Mouse (Mus musculus) forelimb bud, embryonic 11.5 days (tissue): Measurements from ENCODE around the gene Erp27.

Experiments used
- DNase-seq: peaks from one replicate; pipeline ENCODE4 v3.0.0-alpha.2; 2012; ENCODE audit warnings: low read depth, low spot score

Erp27 gene

DNA sequence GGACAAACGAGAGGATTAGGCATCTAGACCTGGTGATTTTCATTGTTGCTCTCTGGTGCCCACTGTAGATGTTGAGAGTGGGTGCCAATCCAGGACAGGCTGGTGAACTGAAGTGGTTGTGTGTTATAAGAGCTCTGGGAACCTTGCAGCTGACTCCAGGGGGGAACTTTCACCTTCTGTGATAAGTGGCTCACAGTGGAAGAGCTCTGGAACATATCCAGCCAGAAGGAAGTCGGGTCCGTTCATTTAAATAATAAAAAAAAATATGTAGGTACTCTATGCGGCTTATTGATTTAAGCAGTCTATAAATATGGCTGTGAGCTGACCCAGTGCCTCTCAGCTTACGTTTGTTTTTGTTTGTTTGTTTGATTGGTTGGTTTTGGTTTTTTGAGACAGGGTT is at the start of gene Erp27:
Gene Erp27, minus strand, starts transcription at position 101 of the 400 bp plus-strand sequence.
- DNase-seq, result no peak

DNA sequence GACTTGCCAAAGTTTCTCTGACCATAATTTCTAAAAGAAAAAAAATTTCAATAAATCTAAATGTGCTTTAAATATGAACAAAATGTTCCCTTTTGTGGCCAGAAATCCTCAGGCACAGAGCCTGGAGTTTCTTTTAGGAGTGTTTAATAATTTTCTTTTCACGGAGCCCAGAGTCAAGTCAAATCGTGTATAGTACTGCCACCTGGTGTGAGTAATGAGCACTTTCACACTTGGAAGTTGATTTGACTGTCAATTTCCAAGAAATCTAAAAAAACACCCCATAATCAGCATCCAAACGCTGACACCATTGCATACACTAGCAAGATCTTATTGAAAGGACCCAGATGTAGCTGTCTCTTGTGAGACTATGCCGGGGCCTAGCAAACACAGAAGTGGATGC is 46.9 kb upstream of the Erp27 start:
- DNase-seq, result peak; percentile 35

DNA sequence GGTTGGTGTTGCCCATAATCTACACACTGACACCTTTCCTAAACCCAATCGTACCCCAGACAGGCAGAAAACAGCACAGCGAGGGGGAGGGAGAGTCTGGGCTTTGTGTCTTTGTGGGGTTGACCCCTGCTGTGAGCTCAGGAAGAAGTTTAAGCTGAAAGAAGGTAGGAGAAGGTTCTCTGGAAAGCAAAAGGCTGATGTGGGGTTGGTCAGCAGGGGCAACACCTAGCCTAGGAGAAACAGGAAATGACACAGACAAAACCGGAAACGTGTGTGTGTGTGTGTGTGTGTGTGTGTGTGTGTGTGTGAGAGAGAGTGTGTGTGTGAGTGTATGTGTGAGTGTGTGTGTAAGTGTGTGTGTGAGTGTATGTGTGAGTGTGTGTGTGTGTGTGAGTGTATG is 45.5 kb upstream of the Erp27 start:
- no peak for DNase-seq

DNA sequence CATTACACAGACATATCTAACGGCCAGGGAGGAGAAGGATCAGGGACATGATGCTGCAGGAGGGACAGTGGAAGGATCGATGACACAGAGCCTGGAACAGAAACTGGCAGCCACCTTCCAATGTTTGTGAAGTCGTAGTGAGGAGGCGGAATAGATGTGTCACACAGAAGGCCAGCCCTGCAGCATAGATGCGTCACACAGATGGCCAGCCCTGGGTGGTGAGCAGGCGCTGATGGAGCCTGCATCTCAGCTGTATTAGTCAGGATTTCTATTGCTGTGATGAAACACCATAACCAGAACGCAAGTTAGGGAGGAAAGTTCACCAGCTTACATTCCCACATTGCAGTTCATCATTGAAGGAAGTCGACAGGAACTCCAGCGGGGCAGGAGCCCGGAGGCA is 43.9 kb upstream of the Erp27 start:
- no peak for DNase-seq

DNA sequence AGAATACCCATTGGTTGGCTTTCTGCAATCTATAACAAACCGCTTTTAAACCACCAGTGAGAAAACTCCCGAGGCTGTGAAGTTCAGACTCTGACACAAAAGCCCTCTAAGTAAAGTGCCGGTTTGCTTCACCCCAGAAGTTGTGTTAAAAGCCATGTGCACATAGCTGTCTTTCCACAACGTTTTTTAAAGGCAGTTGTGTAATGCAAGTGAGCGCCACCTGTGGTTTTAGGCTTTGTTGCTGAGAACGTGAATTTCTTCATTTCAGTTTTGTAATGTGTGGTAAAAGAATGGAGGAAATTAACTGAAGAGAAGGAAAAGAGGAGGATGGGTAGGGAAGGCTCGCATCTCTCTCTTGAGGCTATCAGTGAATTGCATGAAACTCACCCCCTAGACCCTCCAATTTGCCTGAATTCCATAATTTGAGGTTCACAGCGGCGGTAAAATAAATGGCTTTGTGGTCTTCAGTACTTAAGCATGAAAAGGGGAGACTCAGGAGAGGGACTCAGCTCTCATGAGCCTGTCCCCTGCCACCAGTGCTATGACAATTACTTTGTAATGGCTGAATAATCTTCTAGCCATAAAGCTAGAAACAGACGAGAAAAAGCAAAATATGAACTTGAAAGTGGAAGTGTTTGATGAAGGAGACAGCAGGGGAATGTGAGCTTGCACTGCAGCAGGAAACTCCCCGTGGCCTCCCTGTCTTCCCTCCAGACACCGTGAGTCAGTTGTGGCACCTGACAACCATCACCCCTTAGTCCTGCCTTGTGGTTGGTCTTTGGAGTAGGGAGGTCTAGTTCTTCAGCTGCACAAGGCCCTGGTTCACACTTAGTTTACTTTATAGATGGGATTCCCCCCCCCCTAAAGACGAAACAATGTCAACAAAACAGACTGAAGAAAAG is 42.9 kb upstream of the Erp27 start:
- DNase-seq, result no peak

DNA sequence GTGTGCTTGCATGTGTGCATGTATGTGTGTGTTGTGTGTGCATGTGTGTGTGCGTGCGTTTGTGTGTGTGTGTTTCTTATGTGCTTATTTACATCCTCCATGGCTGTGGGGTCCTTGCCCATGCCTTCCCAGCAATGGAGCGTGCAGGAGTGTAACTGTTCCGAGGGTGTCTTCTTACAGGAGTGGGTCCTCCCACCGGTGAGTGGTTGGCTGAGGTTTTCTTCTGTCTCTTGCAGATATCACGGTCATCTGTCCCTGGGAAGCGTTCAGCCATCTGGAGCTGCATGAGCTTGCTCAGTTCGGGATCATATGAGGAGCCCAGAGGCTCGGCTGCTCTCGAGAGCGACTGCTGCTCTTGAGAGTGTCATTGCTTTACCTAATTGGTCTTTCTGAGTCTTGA is 41.0 kb upstream of the Erp27 start:
- DNase-seq, result no peak

DNA sequence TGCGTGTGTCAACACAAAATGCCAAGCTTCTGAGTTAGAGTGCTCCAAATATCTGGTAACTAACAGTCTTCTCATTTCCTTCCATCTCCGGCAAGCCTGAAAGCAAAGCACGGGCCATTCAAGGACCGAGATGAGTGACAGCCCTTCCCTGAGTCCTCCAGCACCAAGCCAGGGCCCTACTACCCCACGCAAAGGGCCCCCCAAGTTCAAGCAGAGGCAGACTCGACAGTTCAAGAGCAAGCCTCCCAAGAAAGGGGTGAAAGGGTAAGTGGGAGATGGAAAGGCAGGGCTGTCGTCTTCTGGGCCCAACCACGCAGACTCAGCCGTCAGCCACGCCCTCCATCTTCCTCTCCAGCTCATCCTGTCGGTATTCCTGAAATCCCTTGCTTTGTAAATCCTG is 37.2 kb upstream of the Erp27 start:
- DNase-seq, result no peak

DNA sequence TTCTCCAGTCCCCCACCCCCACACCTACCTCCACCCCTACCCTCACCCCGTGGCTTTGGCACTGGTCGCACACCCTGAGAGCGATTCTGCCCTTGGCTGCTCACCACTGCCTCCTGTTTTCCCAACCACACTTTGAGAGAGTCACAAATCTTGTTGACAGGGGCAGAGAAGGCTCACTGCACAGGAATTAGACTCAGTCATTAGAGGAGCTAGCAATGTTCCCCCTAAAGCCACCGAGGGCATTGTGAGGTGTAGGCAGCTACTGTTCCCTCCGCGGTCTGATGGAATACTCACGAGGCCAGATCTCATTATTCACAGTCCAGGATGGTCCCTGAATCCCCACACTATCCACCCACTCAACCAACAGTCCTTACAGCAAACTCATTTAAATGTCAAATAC is 35.1 kb upstream of the Erp27 start:
- no peak for DNase-seq

DNA sequence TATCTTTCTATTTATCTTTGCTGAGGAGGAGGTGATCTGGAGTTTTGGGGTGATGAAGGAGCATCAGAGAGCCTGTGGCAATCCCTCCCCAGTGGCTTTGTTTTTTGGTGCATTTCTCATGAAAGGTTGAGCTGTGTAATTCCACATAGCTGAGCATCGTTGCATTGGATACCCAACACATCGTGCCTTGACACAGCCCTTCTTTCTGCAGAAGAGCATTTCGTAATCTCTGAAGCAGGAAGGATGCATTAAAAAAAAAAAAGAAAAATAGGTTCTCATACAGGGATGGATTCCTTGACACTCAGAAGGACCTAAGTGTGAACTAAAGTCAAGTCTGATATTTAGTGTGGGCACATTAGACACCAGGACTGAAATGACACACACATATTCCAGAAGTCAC is 33.3 kb upstream of the Erp27 start:
- no peak for DNase-seq

DNA sequence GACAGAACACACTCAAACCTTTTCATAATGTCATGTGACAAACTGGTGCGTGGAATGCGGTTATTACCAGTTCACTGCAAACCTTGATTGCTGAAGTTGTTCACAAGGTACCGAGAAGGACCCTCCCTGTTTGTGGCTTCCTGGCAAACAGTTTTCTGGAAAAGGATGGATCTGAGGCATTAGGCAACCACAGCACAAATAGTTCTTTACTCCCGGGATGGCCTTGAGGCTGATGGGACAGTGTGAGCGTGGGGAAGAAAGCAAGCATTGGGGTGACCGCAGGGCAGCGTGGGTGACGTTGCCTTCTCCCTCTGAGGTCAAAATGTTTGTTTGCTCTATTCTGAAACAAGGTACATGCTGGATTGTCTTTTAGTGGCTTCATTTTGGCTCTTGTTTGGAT is 32.7 kb upstream of the Erp27 start:
- DNase-seq, result no peak

DNA sequence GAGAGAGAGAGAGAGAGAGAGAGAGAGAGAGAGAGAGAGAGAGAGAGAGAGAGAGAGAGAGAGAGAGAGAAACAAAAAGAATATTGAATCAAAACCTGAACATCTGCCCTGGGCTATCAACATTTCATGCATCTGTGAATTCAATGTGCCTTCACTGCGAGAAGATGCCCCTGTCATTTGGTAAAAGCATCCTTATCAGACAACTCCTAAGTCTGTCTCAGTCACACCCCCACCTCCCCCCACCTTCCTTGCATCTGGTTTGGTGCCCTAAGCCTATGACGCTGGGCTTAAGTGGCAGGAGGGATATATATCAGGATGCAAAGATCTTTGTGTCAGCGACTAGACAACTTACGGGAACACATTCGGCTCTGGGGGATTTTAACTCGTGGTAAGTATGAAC is 32.2 kb upstream of the Erp27 start:
- no peak for DNase-seq

DNA sequence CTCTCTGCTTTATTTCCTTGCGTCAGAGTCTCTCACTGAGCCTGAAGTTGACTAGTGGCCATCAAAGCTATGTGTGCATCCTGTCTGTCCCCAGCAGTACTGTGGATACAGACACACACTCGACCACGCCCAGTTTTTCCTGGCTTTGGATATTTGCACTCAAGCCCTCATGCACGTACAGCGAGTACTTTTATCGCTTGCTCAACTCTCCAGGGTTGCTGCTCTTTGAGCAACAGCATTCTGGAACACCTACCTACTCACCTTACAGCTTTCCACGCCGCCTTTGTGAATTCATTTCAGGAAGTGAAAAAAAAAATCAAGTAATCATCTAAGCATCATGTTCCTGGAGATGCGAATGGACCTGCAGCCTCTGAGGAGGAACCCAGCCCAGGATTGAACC is 30.9 kb upstream of the Erp27 start:
- no peak for DNase-seq

DNA sequence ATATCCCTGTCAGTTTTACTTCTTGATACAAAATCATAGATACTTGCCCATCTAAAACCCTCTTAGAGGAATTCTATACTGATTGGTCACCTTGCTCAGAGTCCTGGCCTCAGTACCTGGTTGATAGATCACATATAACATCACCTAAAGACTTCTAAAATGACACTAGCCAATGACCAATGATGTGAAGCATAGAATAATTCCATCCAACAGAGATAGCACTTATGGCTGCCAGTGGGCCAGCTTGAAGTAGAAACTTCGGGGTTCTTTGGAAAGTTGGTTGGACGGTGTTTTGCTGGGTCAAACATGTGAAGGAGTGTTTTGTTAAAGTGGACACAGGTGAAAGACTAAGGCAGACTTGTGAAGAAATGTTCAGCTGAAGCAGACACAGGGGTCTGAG is 28.2 kb upstream of the Erp27 start:
- DNase-seq, result no peak

DNA sequence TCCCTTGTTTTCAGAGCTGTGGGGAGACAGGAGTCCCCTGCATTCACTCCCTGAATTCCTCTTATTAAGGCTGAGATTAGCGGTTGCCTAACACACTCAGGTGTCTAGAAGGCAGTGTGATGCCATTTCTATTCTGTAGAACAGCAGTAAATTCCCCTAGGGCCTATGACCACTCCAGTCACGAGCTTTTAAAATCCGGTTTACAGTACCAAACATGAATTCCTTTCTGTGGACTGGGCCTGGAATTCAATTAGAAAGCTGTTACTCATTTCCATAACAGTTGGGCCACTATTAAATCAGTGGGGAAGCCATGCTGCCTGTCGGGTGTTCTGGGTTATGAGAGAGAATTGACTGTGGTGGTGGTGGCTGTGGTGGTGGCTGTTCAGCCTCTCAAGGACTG is 25.7 kb upstream of the Erp27 start:
- peak; percentile 31 for DNase-seq

DNA sequence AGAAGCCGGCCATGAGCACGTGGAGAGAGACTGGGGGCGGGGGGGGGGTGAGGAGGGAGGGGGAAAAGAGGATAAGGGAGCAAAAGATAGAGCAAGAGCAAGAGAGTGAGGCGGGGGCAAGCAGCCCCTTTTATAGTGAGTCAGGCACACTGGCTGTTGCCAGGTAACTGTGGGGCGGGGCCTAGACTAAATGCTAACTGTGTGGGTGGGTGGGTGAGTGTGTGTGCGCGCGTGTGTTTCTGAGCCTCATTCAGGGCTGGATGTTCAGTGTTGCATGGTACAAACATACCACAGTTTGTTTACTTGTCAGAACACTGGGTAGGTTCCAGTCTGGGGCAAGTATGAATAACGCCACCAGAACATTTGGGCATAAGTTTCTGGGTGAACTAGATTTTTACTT is 25.0 kb upstream of the Erp27 start:
- DNase-seq, result no peak

DNA sequence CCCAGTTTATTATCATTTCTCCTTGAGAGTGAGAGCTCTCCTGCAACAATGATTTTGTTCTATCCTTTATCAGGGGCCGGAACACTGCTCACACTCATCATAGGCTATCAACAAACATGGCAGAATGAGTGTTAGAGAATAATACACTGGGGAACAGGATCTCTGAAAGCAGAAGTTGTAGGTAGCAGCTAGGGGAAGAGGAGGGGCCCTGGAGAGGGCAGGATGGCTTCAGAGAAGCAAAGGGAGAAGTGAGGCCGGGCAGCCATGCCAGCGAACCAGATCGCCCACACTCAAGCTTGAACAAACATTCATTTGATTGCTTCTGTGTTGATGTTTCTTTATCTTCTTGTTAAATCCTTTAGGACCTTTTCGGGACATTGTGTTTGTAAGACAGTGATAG is 24.3 kb upstream of the Erp27 start:
- no peak for DNase-seq

DNA sequence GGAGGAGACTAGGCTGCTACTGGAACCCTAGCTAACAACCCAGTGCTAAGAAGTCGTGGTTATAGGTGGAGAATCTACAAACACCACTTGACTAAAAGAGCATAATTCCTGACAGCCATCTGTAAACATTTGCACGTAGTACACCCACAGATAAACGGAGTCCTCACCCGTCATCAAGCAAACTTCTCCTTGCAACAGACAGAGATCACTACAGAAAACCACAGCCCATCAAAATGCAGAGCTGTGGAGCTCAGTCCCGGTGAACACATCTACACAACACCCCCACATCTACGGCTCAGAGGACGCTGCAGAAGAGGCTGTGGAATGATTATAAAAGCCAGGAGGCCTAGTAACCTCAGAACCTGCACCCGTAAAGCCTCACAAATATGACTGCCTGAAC is 22.5 kb upstream of the Erp27 start:
- DNase-seq, result no peak

DNA sequence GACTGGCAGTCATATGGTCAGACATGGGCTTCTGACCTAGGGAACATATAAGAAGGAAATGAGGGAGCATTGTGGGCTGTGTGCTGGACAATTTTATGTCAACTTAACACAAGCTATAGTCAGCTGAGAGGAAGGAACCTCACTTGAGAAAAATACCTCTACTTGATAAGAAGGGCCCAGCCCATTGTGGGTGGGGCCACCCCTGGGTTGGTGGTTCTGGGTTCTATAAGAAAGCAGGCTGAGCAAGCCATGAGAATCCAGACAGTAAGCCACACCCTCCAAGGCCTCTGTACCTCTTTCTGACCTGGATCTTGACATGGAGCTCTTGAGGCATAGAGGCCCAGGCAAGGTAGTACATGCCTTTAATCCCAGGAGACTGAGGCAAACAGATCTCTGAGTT is 21.4 kb upstream of the Erp27 start:
- no peak for DNase-seq

DNA sequence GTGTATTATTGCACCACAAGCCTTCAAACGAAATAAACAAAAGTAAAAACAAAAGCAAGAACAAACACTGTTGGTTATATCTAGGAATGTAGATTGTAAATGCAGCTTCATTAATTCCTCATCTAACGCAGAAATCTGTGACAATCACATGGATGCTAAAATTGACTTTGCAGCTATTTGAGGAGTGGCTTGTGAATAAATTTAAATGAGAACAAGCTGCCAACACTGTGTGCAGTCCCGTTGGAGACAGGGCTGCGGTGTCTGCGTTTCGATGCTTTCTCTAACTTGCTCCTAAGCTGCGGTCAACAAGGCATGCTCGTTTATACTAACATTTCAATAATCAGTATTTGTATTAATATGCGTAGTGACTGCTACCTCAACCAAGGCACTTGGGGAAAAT is 20.3 kb upstream of the Erp27 start:
- no peak for DNase-seq

DNA sequence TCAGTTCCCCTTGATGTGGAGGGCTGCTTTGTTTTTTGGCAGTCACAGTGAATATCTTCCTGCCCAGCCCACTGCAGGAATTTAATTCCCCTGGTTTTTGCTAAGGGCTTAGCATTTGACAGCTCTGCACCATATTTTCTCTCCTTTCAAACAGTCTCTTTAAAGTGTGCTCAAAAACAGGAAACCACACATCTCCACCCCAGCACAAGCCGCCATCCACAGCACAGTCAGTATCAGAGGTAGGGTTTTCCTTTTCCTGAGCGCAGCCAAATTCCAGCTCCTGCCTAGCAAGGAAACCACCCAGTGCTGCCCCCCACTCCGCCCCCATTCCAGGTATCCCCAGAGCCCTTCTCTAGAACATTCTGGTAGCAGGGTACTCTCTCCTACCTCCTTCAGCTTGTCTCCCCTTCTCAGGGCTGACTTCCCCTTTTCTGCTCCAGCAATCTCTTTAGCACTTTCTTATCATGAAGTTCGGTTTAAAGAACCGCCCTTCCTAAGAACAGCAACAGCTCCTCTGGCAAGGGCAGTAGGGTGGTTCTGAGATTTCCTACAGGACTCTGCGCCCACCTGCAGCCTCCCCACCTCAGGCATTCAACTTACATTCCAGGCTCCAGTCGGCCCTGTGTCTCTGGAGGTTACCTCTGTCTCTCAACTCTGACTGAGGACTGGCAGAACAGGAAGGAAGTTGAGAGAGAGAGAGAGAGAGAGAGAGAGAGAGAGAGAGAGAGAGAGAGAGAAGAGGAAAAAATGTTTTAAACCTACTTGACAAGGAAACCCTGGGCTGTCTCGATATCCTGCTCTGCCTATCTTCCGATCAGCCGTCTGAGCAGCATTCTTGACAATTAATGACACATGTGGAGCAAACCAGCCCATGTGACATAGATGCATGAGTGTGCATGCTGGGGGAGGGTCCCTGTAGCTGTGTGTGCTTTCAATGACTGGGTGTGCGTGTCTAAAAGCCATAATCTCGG is 19.4 kb upstream of the Erp27 start, which contains the start of gene Arhgdib:
Gene Arhgdib, minus strand, starts transcription at position 849 of the 971 bp plus-strand sequence.
- peak; percentile 44 for DNase-seq

DNA sequence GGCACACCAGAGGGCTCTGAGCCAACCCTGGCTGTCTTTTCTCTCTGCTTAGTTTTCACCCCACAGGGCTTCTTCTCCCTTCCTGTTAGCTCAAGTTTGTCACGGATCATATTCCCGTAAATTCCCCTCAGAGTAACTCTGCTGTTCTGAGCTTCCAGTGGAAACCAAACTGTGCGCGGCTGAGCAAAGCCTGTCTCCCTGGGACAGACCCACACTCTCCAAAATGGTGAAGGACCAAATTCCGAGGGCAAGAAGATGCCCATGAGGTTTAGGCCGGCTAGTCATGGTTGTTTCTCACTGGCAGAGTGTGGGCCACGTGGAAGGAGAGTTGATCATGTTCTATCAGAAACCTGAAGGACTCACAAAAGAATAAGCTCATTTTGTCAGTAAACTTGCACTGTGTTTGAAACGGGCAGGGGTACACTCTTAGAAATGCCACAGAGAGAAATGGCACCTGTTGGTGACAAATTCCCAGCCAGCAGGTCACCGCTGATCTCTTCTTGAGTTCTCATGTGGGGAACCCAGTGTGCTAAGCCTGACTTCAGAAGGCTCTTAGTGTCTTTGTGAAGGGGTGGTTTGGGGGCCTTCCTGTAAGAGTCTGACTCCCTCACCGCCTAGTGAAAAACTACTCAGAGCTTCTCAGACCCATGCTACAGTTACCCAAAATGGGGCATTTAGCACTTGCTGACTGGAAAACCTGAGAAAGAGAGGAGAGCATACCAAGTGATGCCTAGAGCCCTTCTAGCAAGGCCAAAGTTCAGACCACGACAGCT is 18.4 kb upstream of the Erp27 start:
- no peak for DNase-seq
